Mouse (Mus musculus) frontal cortex, postnatal 14 days (tissue): ENCODE data around the gene Zbtb45.

ENCODE experiments used
- DNase-seq, 2 experiments: peaks; one replicate each; pipeline ENCODE4 v3.0.0; 2022; ENCODE audit warnings: low spot score in 2 of 2

Zbtb45 gene

GRCm38 (mm10) chr7:12998851-12999250 lies 11.0 kb downstream of the Zbtb45 start, which contains the start of gene Trim28:
TSS of gene Trim28 (plus strand) at chr7:12999114.
- no peak for DNase-seq

- no peak for DNase-seq
Observed at GRCm38 (mm10) chr7:12998053-12998452, 11.8 kb downstream of the Zbtb45 start, which contains the start of gene Slc27a5. TSS of gene Slc27a5 (minus strand) at chr7:12998192.

GRCm38 (mm10) chr7:12997230-12997629 lies 12.6 kb downstream of the Zbtb45 start:
- DNase-seq = no peak

- DNase-seq = no peak
Observed at GRCm38 (mm10) chr7:12995862-12996261, 14.0 kb downstream of the Zbtb45 start.

GRCm38 (mm10) chr7:12993148-12993547 lies 16.7 kb downstream of the Zbtb45 start:
- no peak for DNase-seq

GRCm38 (mm10) chr7:12992222-12992621 lies 17.6 kb downstream of the Zbtb45 start:
- DNase-seq = no peak

GRCm38 (mm10) chr7:12987409-12988189 lies 22.2 kb downstream of the Zbtb45 start:
- DNase-seq = no peak

GRCm38 (mm10) chr7:12986906-12987305 lies 22.9 kb downstream of the Zbtb45 start:
- DNase-seq = no peak

DNA sequence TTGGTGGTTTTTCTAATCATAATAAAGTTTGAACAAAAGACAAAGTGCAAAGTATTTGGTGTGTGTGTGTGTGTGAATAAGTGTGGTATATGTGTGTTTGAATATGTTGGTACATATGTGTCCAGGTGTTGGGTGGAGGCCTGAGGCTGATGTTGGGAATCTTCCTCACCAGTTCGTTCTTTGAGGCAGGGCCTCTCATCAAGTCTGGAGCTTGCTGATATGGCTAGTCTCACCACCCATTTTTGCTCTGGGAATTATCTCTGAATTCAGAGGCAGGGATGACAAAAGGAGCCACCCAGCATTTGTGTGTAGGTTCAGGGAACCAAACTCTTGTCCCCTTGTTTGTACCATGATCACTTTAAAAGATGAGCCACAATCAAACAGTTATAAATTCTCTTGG lies 24.1 kb downstream of the Zbtb45 start:
- no peak for DNase-seq

DNA sequence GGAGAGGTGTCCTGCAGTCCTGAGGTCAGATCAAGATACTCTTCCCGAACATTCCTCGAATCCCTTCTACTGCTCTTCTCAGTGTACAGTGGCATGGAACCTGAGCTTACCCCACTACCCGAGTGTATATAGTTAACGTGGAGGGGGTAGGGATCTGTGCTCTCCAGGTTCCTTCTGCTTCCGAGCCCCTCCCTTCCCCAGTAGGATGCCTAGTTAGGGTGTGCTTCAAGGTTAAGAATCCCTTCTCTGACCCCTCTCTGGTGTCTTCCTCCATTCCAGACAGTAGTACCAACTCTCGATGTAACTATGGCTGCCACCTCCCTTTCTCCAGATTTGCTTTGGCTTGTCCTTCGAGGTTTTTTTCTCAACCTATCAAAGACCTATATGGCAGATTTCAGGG lies 29.5 kb downstream of the Zbtb45 start:
- DNase-seq = no peak

DNA sequence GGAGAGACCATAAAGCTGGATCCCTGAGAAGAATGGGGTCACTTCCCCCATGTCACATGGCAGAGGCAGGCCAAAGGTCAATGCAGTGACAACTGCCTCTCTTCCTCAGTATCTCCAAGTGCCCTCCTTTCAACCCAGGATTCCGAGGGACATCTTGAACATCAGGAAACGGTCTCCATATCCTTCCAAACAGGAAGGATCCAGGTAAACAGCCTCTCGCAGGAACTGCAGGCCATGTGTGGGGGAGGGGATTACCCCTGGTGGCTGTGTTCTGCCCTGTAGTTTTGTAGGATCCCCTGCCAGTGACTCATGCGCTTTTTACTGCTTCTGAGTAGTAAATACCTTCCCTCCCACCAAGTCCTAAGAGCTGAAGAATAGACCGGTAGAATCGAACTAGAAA lies 30.1 kb downstream of the Zbtb45 start:
- no peak for DNase-seq

DNA sequence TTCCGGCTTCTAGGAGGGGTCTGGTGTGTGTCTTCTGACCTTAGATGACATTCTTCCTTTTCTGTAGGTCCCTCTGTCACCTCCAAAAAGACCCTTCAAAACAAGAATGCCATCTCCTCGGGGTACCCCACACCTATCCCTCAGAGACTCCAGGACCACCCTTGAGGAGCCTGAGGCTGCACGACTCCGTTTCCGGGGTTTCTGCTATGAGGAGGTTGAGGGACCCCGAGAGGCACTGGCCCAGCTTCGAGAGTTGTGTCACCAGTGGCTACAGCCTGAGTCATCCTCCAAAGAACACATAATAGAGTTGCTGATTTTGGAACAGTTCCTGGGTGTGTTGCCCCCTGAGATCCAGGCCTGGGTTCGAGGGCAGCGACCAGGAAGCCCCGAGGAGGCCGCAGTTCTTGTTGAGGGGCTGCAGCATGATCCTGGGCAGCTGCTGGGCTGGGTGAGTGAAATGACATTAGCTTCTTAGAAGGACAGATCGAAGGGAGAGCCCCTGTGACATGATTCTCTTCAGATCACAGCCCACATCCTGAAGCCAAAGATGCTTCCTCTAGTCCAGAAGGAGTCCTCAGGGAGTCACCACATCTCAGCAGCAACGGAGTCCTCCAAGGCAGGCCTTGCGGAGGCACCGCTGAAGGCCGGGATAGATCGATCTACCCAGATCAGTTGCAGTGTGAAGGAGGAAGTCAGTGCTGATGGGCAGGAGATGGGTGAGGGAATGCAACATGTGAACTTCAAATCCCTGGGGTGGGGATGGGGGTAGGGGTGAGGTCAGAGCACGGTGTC lies 30.7 kb downstream of the Zbtb45 start:
- DNase-seq = no peak

- DNase-seq = peak; percentile 97 to 98
Observed at GRCm38 (mm10) chr7:12977682-12978389, 32.0 kb downstream of the Zbtb45 start, which contains the start of gene Zfp446. TSS of gene Zfp446 (plus strand) at chr7:12977848.

DNA sequence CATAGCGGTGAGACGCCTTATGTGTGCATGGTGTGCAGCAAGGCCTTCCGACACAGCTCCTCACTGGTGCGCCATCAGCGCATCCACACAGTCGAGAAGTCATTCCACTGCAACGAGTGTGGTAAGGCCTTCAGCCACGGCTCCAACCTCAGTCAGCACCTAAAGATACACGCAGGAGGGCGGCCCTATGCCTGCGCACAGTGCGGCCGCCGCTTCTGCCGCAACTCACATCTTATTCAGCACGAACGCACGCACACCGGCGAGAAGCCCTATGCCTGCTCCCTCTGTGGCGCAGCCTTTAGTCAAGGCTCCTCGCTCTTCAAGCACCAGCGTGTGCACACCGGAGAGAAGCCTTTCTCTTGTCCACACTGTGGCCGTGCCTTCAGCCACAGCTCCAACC lies 38.9 kb downstream of the Zbtb45 start:
- no peak for DNase-seq

DNA sequence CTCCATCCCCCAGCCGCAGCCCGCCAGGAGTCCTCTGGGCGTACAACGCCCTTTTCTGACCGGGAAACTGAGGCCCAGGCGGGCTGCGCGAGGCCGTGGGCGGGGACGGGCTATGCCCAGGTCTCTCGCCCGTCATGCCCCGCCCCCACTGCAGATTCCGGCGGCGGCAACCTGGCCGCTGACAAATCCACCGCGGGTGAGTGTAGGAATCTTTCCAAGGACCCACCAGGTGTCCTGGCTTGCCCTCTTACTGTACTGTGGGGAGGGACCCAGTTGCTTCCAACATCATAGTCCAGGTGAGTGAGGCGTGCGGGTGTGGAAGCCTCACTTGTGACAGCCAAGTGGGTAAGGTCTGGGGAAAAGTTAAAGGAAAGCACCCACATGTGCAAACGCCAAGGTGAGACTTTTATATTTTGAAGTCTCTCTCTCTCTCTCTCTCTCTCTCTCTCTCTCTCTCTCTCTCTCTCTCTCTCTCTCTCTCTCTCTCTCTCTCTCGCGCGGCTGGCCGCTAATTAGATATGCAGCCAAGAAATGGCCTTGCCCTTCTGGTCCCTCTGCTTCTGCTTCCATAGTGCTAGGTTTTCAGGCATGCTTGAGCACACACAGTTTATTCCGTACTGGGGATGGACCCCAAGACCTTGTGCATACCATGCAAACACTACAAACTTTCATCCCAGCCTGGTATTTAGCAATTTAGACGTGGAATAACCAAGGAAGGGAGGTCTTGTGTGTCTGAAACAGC lies 43.6 kb downstream of the Zbtb45 start:
- DNase-seq = peak; percentile 35 to 50

GRCm38 (mm10) chr7:12965678-12966091 lies 44.1 kb downstream of the Zbtb45 start, which contains the start of gene Zfp324:
TSS of gene Zfp324 (plus strand) at chr7:12965838.
- peak; percentile 88 to 89 for DNase-seq

DNA sequence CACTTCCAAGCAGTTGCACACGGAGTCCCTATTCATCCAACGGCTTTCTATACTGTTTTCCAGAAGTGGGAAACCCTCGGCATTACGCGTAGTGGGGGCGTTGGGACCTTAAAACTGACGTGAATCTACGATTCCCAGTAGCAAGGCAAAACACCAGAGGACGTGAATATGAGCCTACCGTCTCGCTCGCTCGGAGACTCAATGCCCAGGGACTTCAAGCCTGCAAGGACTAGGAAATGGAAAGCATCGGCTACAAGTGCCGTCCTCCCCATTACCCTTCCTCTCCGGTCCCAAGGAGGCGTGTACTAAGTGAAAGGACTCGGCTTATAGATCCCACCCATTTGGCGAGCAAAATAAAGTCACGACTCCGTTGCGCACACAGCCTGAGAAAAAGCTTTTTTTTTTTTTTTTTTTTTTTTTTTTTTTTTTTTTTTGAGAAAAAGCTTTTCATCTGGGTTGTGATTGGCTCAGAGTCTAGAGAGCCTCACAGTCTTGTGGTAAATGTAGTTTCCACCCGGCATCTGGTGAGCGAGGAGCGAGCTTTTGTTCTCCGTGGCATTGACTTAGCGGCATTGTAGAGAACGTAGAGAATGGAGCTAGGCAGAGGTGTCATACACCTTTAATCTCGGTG lies 48.2 kb downstream of the Zbtb45 start:
- DNase-seq = peak; percentile 40 to 46

- DNase-seq = no peak
Observed at GRCm38 (mm10) chr7:12959718-12960117, 50.1 kb downstream of the Zbtb45 start.

DNA sequence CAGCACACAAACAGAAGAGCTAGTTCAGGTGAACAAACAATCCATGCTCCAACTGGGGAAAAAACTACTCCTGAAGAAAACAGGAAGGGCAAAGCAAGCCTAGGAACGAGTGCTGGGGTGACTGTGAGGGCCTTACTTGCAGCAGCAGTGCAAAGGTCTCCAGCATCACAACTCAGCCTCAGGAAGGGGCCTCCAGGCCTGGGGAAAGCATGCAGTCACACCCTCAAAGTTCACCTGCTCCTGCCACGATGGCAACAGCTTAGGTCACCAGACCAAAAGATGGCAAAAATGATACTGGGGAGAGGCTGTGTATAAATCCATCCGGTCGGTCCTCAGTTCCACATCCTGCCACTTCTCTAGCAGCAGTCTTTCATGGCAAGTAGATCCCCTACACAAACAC lies 50.9 kb downstream of the Zbtb45 start:
- DNase-seq = no peak

- DNase-seq = no peak
Observed at GRCm38 (mm10) chr7:12957511-12957910, 52.3 kb downstream of the Zbtb45 start.

DNA sequence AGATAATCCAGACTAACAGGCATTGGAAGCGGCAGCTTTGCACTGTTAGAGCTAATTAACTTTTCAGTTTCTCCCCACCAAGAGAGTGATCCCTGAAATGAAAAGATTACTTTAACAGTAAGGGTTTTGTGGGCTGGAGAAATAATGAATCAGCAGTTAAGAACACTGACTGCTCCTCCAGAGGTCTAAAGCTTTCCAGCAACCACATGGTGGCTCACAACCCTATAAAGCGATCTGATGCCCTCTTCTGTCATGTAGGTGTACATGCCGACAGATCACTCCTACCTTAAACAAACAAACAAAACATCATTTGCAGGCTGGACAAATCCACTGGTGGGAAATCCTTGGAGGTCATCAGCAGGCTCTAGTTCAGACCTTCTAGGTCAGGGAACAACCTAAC lies 54.9 kb downstream of the Zbtb45 start:
- DNase-seq = no peak
